Mouse (Mus musculus) C2C12 (cell line): ENCODE measurements around the gene Dlg4. TPM values are rescaled to one million over a fixed set of nuclear protein-coding genes. Genes with fewer than 3 reads are reported as not detected.

Experiments used
- H3K27me3 ChIP-seq: one replicate; pipeline ENCODE4 v1.6.1; 2011; ENCODE audit not compliant: control insufficient read depth, insufficient read depth, insufficient read length
- H3K36me3 ChIP-seq: one replicate; pipeline ENCODE4 v1.6.1; 2011; ENCODE audit not compliant: control insufficient read depth, insufficient read depth
- H3K4me3 ChIP-seq: one replicate; pipeline ENCODE4 v1.5.1; 2011; ENCODE audit warnings: mild to moderate bottlenecking, control low read depth; ENCODE audit not compliant: poor library complexity, insufficient read depth, severe bottlenecking
- H3K79me2 ChIP-seq: one replicate; pipeline ENCODE4 v1.6.1; 2011; ENCODE audit not compliant: control insufficient read depth, insufficient read depth
- H3K79me3 ChIP-seq: one replicate; pipeline ENCODE4 v1.6.1; 2011; ENCODE audit warnings: low read depth, control low read depth
- H3ac ChIP-seq: one replicate; pipeline ENCODE3; 2011; ENCODE audit warnings: low read depth; ENCODE audit not compliant: control insufficient read depth, insufficient read length
- CEBPB ChIP-seq: IDR thresholded peaks from one replicate; pipeline ENCODE4 v1.6.1; 2011; ENCODE audit warnings: low read depth, mild to moderate bottlenecking, control low read depth, moderate library complexity
- CTCF ChIP-seq: IDR thresholded peaks from one replicate; pipeline ENCODE4 v1.5.1; 2011; ENCODE audit not compliant: control insufficient read depth, insufficient read depth, insufficient read length
- FOSL1 ChIP-seq: IDR thresholded peaks from one replicate; pipeline ENCODE4 v1.8.0; 2011; ENCODE audit warnings: mild to moderate bottlenecking, low read length; ENCODE audit not compliant: poor library complexity, insufficient read depth, severe bottlenecking
- MAX ChIP-seq: IDR thresholded peaks from one replicate; pipeline ENCODE4 v1.6.1; 2011; ENCODE audit warnings: mild to moderate bottlenecking, control low read depth
- MYOD1 ChIP-seq: IDR thresholded peaks from one replicate; pipeline ENCODE4 v1.6.1; 2011; ENCODE audit warnings: low read depth; ENCODE audit not compliant: control insufficient read depth, insufficient read length
- MYOG ChIP-seq: IDR thresholded peaks from one replicate; pipeline ENCODE4 v1.6.1; 2011; ENCODE audit not compliant: control insufficient read depth, insufficient read length; ENCODE audit errors: extremely low read depth
- USF1 ChIP-seq: IDR thresholded peaks from one replicate; pipeline ENCODE4 v1.6.1; 2011; ENCODE audit warnings: low read depth, mild to moderate bottlenecking, control low read depth, moderate library complexity
- polyA plus RNA-seq: library from polyadenylated mRNA; unstranded; fragments of >200 nt; fragmentation: generic; extraction: Trizol; gene quantifications from one replicate; pipeline ENCODE4 v1.2.1, GENCODE M21; 2012; ENCODE audit warnings: missing spikeins

Gene Dlg4
- polyA plus RNA-seq, 1 experiment: 25.3 TPM

DNA sequence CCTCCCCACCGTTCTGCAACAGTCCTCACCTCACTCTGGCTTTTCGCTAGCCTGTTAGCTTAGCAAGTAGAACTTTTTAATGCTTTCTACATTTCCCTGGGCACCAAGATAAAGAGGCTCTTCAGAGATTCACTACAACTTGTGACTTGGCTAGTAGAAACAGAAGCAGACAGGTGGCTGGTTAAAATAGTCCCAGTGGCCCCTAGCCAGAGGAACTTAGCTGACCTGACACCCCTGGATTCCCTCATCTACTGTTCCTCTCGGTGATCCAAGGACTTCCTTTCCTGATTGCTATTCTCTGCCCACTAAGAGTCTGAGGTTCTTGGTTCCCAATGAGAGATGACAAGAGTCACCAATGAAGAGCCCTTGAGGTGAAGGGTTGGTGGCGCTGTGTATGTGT is 33.4 kb upstream of the Dlg4 start:
- no peak overlapping the region for H3K4me3 ChIP-seq
- no peaks in the 10 kb centered on the region for H3K27me3 ChIP-seq
- peak overlapping the region; percentile 20 for H3ac ChIP-seq
- H3K79me2 ChIP-seq: peaks cover 86% of the 10 kb centered on the region
- H3K36me3 ChIP-seq: peaks cover 58% of the 10 kb centered on the region
- TF ChIP-seq USF1 (no peak), MYOG (no peak), CEBPB (no peak), CTCF (no peak), FOSL1 (no peak), MYOD1 (no peak), MAX (no peak)
- peaks cover 57% of the 10 kb centered on the region for H3K79me3 ChIP-seq

- peaks cover 75% of the 10 kb centered on the region for H3K79me2 ChIP-seq
- H3ac ChIP-seq: no peak overlapping the region
- peaks cover 62% of the 10 kb centered on the region for H3K36me3 ChIP-seq
- TF ChIP-seq FOSL1: no peak
- TF ChIP-seq CEBPB: no peak
- no peak for TF ChIP-seq CTCF
- TF ChIP-seq MYOD1: no peak
- no peak for TF ChIP-seq MAX
- TF ChIP-seq USF1: no peak
- no peak for TF ChIP-seq MYOG
- H3K79me3 ChIP-seq: peaks cover 47% of the 10 kb centered on the region
- no peak overlapping the region for H3K4me3 ChIP-seq
- H3K27me3 ChIP-seq: no peaks in the 10 kb centered on the region
These were observed 32.3 kb upstream of the Dlg4 start for GRCm38 (mm10) chr11:69984431-69984830.

- no peak overlapping the region for H3K4me3 ChIP-seq
- H3K79me2 ChIP-seq: peaks cover 52% of the 10 kb centered on the region
- peaks cover 21% of the 10 kb centered on the region for H3K79me3 ChIP-seq
- H3K27me3 ChIP-seq: no peaks in the 10 kb centered on the region
- H3K36me3 ChIP-seq: peaks cover 78% of the 10 kb centered on the region
- H3ac ChIP-seq: no peak overlapping the region
- TF ChIP-seq MYOG (no peak), USF1 (no peak), CEBPB (no peak), MYOD1 (no peak), MAX (no peak), FOSL1 (no peak), CTCF (no peak)
These were observed 26.8 kb upstream of the Dlg4 start for GRCm38 (mm10) chr11:69989949-69990348.

DNA sequence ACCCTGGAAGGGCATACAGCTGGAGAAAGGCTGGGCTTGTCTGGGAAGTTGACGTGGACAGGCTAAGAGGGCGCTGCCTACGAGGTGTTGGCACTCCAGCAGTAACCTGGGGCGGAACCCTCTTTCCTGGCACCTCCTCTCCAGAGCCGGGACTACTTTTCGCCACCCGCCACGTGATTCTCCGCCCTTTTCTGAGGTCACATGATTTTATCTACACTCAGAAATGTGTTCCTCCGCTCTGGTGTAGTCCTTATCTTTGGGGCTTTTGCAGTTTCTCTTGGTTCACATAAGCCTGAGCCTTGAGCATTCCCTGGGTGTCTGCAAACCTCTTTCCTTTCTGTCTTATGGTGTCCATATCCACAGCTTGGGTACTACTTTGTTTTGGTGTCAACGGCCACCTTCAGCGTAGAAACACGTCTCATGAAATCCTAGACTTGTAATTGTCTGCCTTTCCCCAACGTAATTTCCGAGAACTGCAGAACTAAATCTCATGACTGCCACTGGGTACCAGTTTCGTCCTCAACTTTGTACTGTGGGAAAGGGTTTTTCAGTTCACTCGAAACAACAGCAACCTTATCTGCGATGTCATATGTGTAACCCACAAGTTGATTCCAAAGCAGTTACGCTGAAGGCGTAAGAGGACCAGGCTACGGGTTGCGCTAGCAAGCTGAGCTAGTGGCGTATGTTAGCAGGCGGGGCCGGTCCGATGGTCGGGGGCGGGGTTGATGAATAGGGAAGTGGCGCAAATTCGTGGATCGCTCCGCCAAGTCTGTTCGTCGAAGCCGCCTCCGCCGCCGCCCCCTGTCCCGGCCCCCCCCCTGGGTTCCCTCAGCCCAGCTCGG is 25.7 kb upstream of the Dlg4 start, which contains the start of gene Gabarap:
Gabarap (plus strand) TSS at position 294 of the 842 bp plus-strand sequence.
- peaks cover 68% of the 10 kb centered on the region for H3K36me3 ChIP-seq
- peak within 1 kb of the TSS; percentile 79 for H3K4me3 ChIP-seq
- TF ChIP-seq USF1 (peak; percentile 100), MYOG (no peak), FOSL1 (no peak), MAX (peak; percentile 97), CEBPB (no peak), MYOD1 (no peak), CTCF (no peak)
- H3K79me3 ChIP-seq: peaks cover 19% of the 10 kb centered on the region
- peak within 1 kb of the TSS; percentile 91 for H3ac ChIP-seq
- H3K27me3 ChIP-seq: no peaks in the 10 kb centered on the region
- H3K79me2 ChIP-seq: peaks cover 50% of the 10 kb centered on the region

DNA sequence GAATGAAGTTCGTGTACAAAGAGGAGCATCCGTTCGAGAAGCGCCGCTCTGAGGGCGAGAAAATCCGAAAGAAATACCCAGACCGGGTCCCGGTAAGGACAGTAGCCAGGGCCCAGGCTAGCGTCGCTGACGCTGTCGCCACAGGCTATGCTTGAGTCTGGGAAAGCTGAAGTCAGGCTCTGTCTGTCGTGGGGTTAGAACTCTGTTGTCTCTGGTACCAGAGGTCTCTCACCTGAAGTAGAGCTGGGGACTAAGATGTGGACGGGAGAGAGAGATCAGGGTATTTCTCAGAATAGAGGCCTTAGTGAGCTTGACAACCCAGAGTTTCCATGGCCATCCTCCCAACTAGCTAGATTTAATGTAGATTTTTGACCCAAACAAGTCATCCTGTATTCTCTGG is 25.0 kb upstream of the Dlg4 start:
- H3K79me2 ChIP-seq: peaks cover 51% of the 10 kb centered on the region
- TF ChIP-seq MYOG (no peak), USF1 (no peak), CEBPB (no peak), CTCF (no peak), MAX (no peak), FOSL1 (no peak), MYOD1 (no peak)
- H3ac ChIP-seq: peak overlapping the region; percentile 91
- H3K4me3 ChIP-seq: peak overlapping the region; percentile 79
- H3K79me3 ChIP-seq: peaks cover 23% of the 10 kb centered on the region
- H3K27me3 ChIP-seq: no peaks in the 10 kb centered on the region
- peaks cover 62% of the 10 kb centered on the region for H3K36me3 ChIP-seq

- Histone ChIP-seq H3K4me3 (peak overlapping the region; percentile 79), H3K36me3 (peaks cover 56% of the 10 kb centered on the region), H3K79me3 (peaks cover 24% of the 10 kb centered on the region), H3K27me3 (no peaks in the 10 kb centered on the region), H3K79me2 (peaks cover 50% of the 10 kb centered on the region), H3ac (peak overlapping the region; percentile 51)
- TF ChIP-seq CEBPB: no peak
- TF ChIP-seq USF1: no peak
These were observed 24.3 kb upstream of the Dlg4 start for GRCm38 (mm10) chr11:69992396-69992795.
